Mouse (Mus musculus): Measurements from ENCODE around the gene Alg12.

The Alg12 gene

GRCm38 (mm10) chr15:88819026-88819905, at the start of gene Alg12, which contains the start of gene Creld2:
Gene Alg12 (minus strand): TSS chr15:88819318.
Gene Creld2 (plus strand): TSS chr15:88819646.
- peak; percentile 100 for DNase-seq (ENCODE audit: low spot score)

GRCm38 (mm10) chr15:88868024-88868742, 49.1 kb upstream of the Alg12 start:
- no peak for DNase-seq (ENCODE audit: low spot score)

DNA sequence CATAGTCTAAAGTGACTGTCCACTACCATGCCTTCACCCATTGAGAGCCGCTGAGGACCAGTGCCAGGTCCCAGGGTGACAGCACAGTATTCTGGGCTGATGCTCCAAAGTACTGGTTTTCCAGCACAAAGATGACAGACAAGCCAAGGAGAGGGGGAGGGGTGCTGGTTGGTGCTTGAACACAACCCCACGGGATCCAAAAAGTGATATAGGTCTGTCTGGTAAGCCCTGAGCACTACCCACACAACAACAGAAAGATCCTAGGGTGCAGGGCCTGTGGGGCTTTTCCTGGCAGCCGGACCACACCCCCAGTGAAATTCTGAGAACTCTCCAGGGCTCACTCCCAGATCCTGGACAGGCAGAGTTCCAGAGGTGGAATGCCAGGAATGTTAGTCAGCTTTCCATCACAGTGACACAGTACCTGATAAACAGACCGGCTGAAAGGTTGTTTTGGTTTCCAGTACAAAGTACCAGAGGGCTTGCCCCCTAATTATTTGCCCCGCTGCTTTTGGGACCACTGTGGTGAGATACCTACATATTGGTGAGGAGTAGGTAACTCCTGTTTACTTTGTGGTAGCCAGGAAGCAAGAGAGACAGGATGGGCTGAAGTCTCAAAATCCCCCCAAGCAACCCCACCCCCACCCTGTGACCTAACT, 48.4 kb upstream of the Alg12 start:
- DNase-seq (ENCODE audit: low spot score) = no peak

GRCm38 (mm10) chr15:88866934-88867356, 47.8 kb upstream of the Alg12 start:
- no peak for DNase-seq (ENCODE audit: low spot score)

DNA sequence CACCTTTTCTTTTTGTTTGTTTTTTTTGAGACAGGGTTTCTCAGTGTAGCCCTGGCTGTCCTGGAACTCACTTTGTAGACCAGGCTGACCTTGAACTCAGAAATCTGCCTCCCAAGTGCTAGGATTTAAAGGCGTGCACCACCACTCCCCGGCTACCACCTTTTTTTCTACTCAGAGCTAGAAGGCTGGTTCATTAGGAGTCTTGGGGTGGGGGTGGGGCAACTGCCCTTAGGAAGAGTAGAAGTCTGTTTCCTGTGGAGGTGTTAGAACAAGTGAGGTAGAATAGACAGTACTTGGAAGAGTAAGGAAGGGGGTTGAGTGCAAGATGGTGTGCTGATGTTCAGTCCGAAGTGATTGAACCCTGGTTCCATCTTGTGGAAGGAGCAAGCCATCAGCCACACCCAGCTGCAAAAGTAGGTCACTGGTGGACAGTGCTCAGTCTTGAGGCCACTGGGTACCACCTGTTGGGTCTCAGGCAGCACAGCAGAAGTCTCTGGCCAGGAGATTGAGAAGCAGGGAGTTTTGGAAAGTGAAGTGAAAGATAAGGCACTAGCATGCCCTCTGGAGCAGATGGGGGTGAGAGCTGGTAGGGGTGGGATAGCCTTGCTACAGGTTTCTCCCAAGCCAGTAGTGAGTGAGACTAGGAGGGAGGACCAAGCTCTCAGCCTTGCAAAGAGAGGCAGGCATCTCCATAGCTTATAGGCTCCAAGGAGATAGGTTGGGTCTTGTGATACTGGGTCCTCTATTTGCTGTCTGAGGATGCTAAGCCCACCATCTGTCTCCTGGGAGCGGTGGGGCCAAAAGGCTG, 47.0 kb upstream of the Alg12 start:
- no peak for DNase-seq (ENCODE audit: low spot score)

DNA sequence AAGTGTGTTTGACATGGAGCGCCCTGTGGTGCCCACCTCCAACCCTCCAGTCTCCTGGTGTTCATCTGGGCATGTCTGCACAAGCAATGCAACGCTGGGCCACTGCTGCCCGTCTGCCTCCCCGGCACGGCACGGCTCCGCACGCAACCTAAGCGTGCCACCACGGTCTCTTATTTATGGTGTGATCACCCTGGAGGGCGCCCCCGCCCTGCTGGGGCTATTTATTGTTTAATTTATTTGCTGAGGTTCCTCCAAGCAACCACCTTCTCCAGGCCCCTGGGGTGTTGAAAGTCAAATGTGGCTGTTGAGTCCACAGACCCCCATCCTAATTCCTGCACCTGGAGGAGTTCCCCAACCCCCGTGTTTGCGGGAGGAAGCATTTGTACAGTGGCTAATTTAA, 45.9 kb upstream of the Alg12 start:
- no peak for DNase-seq (ENCODE audit: low spot score)

DNA sequence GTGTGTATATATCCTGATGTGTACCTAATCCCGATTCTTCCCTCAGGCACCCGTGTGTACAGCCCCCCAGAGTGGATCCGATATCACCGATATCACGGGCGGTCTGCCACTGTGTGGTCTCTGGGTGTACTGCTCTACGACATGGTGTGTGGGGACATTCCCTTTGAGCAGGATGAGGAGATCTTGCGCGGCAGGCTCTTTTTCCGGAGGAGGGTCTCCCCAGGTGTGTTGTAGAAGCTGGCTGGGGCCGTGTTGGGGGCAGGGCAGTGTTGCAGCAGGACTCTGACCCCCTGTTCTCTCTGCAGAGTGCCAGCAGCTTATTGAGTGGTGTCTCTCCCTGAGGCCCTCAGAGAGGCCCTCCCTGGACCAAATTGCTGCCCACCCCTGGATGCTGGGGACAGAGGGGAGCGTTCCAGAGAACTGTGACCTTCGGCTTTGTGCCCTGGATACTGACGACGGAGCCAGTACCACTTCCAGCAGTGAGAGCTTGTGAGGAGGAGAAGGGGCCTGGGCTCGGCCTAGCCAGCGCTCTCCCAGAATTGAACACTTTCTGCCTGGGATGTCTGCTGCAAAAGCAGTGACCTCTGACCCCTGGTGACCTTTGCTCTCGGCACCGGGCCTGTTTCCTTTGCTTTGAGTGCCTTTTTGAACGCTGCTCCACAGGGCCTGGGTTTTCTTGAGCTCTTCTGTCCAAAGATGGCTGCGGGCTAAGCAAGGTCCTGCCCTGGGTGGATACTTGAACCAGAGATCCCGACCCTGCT, 45.3 kb upstream of the Alg12 start:
- DNase-seq (ENCODE audit: low spot score) = no peak

- peak; percentile 96 for DNase-seq (ENCODE audit: low spot score)
Measured at GRCm38 (mm10) chr15:88863695-88864231, 44.6 kb upstream of the Alg12 start.

DNA sequence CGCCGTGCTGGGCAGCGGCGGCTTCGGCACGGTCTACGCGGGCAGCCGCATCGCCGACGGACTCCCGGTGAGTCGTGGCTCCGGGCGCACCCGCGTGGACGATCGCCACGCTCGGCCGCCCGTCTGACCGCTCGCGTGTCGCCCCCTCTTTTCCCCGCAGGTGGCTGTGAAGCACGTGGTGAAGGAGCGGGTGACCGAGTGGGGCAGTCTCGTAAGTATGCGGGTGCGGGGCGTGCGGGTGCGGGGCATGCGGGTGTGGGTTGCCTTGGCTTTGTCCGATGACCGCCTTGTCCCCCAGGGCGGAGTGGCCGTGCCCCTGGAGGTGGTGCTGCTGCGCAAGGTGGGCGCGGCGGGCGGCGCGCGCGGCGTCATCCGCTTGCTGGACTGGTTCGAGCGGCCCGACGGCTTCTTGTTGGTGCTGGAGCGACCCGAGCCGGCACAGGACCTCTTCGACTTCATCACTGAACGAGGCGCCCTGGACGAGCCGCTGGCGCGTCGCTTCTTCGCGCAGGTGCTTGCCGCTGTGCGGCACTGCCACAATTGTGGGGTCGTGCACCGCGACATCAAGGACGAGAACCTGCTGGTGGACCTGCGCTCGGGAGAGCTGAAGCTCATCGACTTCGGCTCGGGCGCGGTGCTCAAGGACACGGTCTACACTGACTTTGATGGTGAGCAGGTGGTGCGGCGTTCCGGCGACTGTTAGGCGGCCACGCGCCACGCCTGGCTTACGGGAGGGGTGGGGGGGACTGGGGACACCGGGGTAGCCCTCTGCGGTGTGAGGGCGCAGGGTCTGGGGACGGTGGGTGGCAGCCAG, 44.0 kb upstream of the Alg12 start:
- DNase-seq (ENCODE audit: low spot score) = peak; percentile 68

DNA sequence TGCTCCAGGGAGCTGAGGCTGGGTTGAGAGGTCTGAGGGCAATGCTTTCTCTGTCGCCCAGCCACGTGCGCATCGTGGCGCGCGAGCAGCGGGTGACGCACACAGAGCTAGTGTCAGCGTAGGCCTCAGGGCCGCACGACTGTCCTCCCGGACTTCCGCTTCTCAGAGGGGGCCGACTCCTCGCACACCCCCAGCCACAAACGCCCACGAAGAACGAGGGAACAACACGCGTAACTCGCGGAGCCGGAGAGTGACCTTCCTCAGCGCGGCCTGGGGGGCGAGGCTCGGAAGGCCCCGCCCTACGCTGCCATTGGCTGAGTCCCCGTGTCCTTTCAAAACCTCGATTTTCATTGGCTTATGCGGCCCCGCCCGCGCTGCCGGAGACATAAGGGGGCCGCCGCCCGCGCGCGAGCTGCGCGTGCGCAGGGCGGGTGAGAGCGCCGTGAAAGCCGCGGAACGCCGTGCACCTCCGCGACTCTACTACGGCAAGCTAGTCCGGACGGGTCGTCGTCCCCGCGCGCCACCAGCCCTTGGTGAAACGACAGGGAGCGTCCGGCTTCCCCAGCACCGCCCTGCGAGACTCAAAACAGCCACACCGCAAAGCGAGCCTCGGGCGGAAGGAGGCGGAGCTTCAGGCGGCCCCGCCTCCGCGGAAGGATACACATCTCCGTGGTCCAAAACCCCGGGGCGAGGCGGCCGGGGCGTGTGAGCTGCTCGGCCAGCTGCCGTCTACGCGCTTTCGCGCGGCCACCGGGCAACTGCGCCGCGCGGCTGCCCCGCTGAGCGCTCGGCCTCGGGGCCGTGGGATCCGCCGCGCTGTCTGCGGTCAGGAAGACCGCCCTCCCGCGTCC, 42.9 kb upstream of the Alg12 start, which contains the start of gene Pim3:
Gene Pim3, plus strand, starts transcription at position 415 of the 851 bp plus-strand sequence.
- DNase-seq (ENCODE audit: low spot score) = peak; percentile 99

GRCm38 (mm10) chr15:88860781-88861180, 41.7 kb upstream of the Alg12 start:
- no peak for DNase-seq (ENCODE audit: low spot score)

DNA sequence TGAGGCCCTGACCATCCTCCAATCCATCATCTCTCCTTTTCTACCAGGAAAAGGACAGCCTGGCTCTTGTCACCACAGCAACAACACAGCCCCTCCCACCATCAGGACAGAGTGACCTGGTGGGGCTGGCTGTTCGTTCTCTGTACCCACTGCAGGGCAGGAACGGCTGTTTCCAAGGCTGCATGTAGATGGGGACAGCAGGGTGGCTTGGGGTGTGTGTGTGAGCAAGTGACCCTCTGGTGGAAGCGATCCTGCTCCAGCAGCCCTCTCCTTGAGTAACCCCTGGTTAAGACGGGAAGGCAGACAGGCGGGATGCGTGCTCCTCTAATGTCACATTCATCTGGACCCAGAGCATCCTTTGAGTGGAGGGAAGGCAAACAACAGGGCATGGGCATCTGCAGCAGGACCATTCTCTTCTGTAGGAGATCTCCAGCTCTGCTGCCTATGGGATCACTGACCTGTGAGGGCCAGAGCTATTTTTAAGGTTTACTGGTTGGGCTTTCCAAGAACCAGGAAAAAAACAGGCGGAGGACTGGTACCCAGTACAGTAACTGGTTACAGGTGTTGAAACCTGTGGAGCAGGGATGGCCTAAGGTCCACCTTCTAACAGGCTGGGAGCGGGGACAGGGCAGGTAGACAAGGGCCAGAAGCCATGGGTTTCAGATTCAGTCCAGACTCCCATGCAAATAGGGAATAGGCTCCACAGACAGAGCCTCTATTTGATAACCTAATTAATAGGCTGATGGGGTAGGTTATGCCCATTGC, 40.3 kb upstream of the Alg12 start:
- DNase-seq (ENCODE audit: low spot score) = no peak

- no peak for DNase-seq (ENCODE audit: low spot score)
Measured at GRCm38 (mm10) chr15:88858707-88859106, 39.6 kb upstream of the Alg12 start.

DNA sequence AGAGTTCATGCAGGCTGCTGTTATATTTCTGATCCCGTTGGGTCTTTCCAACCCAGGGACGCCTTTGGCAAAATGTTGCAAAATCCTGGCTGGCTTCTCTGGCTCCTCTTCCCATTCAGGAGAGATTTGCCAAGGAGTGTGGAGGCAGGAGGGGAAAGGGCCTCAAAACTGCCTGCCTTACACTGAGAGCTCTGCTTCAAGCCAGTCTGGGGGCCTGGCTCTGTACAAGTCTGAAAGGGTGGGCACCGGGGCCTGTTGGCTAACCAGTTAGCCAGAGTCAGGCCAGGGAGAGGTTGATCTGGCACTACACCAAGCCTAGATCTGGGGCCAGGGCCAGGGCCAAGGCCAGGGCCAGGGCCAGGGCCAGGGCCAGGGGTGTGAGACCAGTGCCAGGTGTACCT, 39.0 kb upstream of the Alg12 start:
- DNase-seq (ENCODE audit: low spot score) = no peak

- DNase-seq (ENCODE audit: low spot score) = no peak
Measured at GRCm38 (mm10) chr15:88857361-88857760, 38.2 kb upstream of the Alg12 start.

DNA sequence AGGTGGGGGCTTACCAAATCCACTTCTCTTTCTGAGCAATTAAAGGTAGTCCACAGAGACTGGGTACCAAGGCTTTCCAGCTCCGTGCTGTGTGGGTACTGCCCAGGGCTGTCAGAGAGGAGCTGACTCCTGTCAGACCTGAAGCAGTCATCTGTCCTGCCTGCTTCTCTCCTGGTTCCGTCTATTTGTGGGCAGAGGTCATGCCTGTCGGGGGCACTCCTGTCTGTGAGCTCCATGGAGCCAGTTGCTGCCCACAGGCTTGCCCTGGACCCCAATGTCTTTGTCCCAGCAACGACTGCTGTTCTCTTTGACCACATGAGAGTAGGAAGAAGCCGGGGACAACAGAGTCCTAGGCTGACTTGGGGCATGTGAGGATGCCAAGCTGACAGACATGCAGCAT, 37.5 kb upstream of the Alg12 start:
- DNase-seq (ENCODE audit: low spot score) = no peak

GRCm38 (mm10) chr15:88855896-88856417, 36.8 kb upstream of the Alg12 start:
- DNase-seq (ENCODE audit: low spot score) = no peak

Measured in MN1 (cell line).